Mouse (Mus musculus): ENCODE data around the gene Xrcc2. TPM values are rescaled to one million over a fixed set of nuclear protein-coding genes. Genes with fewer than 3 reads are reported as not detected.
"Not testable (repeated sequence)": the region's sequence is repeated elsewhere in the genome, so short reads cannot be mapped to it uniquely, and the experiment has no call there.

Xrcc2 gene
- 10 to 100 TPM in 1 of 2 experiments, 1 to 10 TPM in 1; 9.0 to 12.2 TPM for total RNA-seq (2021)
- long read RNA-seq, experiment 1, transcript Xrcc2-201 (3 exons, 3,247 nt) = major isoform, 5 of 5 reads
- long read RNA-seq, experiment 1, partial matches to known transcripts = 0 of 5 reads
- long read RNA-seq, experiment 1, other reads (novel, unspliced or antisense) = 0 of 5 reads
- long read RNA-seq, experiment 2, transcript Xrcc2-201 (3 exons, 3,247 nt) = major isoform, 8 of 9 reads
- long read RNA-seq, experiment 2, partial matches to known transcripts = 0 of 9 reads
- long read RNA-seq, experiment 2, other reads (novel, unspliced or antisense) = 1 of 9 reads

DNA sequence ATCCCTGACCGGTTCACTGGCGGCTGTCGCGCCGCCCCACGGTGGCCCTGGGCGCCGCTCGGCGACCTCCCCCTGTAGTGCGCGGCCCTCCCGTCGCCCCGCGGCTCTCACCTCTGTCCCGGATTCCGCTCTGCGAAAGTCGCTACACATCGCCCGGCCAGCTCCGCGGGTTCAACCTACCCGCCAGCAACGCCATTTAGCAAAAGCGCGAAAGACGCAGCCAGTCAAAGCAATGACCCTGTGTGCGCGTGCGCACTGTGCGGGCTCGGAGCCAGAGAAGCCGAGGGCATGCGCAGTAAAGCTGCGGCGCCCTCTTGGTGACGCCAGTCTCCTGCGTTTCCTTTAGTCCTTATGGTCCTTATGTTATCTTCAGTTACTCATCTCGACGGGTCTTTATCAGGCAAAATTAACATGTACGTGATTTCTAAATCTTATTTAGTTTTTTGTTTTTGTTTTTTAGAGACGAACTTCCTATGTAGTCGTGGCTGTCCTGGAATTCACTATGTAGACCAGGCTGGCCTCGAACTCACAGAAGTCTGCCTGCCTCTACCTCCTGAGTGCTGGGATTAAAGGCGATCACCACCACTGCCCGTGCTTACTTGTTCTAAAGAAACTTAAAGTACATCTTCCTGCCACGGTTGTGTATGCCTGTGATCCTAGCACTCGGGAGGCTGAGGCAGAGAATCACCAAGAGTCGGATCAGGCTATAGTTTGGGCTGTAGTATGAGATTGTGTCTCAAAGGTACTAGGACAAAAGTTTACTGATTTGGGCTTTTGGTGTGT is at the start of gene Xrcc2:
TSS of gene Xrcc2 (minus strand) at position 259 of the 783 bp plus-strand sequence.
- peak; percentile 91 to 96 for DNase-seq (ENCODE audit: low spot score in 2 of 2)

DNA sequence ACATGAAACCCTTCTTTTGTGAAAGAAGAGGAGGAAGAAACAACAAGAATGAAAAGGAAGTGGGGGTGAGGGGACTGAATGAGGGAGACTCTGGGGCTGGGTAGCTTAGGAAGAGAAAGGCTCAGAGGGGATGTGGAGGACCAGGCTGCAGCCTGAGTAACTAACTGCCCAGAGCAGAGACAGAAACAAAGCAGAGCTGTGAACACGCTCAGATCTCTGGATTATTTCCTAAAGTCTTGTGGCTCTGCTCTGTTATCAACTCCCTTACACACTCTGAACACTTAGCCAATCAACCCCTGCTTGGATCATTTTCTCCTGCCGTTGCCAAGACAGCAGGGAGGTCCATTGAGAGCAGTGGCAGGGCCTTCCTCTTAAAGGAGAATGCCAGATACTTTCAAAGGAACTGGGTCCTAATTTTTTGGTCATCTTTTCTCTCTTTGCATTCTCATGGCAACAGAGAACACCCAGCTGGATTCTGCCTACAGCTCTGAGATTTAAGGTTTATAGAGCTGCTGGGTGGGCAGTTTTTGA is 48.7 kb upstream of the Xrcc2 start:
- DNase-seq (ENCODE audit: low spot score in 2 of 2) = no peak

DNA sequence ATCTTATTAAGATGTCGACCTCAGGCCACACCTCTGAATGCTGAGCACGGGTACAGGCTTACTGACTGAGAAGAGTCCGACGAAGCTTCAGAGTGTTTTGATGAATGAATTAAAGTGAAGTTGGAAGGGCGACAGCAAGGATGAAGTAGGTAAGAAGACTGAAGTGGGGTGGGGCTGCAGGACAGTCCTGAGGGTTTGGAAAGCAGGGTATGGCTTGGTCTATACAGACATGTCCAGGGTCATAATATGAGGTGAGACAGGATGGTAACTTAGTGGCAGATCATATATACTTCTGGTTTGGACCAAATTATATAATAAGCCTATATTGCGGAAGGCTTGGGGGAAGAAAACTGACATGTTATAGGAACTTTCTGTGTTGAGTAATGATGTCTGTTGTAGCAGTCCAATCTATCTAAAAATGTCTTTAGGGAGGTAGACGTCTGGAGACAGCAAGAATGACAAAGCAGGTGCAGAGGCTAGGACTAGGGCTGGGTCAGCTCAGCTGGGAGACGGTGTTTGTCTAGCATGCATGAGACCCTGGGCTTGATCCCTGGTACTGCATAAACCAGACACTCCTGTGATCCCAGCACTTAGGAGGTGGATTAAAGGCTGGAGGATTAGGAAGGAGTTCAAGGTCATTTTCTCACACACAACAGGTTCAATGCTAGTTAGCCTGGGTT is 48.1 kb upstream of the Xrcc2 start:
- DNase-seq (ENCODE audit: low spot score in 2 of 2) = no peak

DNA sequence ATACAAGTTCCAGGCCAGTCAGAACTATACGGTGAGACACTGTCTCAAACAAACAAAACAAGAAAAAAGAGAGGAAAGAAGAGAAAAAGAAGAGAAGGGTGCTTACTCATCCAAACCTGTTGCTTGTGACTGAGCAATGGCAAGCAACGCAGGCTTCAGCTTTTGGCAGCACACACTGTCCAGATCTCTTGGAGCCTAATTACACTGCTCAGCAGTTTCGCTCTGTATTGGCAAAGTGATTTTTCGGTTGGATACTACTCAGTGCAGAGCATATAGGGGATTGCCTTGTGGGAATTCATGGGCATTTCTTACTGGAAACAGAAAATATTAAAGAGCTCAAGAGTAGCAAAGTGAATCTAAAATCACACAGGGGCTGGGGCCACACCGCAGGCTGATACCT is 47.2 kb upstream of the Xrcc2 start:
- no peak for DNase-seq (ENCODE audit: low spot score in 2 of 2)

DNA sequence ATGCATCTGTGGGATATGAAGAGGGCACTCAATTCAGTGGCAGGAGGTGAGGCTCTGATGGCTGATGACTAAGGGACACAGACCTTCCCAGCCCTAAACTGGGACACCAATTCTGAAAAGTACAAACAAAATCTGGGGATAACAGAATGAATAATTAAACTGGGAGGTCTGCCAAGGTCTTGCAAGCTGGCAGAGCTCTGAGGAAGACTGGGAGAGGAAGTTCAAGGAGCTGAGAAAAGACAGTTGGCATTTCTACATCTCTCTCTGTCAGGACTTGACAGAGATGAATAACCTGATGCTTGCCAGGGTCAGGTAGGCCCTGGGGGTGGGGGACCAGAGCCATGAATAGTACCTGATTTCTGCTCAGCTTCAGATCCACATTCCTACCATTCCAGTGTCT is 45.9 kb upstream of the Xrcc2 start:
- DNase-seq (ENCODE audit: low spot score in 2 of 2) = peak in 1 of 2 experiments; percentile 32

- DNase-seq (ENCODE audit: low spot score in 2 of 2) = no peak
Measured at GRCm38 (mm10) chr5:25748613-25749012, 43.0 kb upstream of the Xrcc2 start.

DNA sequence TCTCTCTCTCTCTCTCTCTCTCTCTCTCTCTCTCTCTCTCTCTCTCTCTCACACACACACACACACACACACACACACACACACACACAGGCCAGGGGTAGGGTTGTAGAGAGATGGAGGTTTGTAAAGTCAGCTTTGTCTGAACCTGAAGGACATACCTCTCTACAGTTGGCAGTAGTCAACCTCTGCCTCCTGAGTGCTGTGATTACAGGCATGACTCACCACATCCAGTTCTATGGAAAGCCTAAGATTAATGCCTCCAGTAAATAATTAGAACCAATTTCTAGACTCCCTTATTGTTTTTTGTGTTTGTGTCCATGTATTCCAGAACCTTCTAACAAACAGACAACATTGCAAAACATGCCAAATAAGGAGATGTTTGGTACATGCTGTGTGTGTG is 42.3 kb upstream of the Xrcc2 start:
- no peak for DNase-seq (ENCODE audit: low spot score in 2 of 2)

- DNase-seq (ENCODE audit: low spot score in 2 of 2) = not testable (repeated sequence)
Measured at GRCm38 (mm10) chr5:25738902-25739301, 33.3 kb upstream of the Xrcc2 start.

GRCm38 (mm10) chr5:25738448-25738847 is 32.8 kb upstream of the Xrcc2 start:
- no peak for DNase-seq (ENCODE audit: low spot score in 2 of 2)

- DNase-seq (ENCODE audit: low spot score in 2 of 2) = no peak
Measured at GRCm38 (mm10) chr5:25735861-25736260, 30.2 kb upstream of the Xrcc2 start.

DNA sequence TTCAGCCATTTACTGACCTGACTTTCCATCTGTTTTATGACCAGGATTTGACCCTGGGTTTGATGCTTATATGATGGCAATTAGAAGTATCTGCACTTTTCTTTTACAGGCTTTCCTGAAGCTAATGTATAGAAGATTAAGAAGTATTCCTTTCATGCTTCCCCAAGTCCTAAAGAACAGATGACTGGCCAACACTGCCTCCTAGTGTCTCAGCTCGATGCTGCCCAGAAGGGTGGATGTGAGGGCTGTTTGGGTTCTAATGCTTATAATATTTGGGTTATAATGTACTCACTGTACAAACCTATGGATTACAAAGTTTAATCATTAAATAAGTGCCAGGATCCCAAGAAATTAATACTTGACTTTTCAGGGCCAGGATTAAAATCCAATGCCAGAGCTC is 28.7 kb upstream of the Xrcc2 start:
- DNase-seq (ENCODE audit: low spot score in 2 of 2) = no peak

DNA sequence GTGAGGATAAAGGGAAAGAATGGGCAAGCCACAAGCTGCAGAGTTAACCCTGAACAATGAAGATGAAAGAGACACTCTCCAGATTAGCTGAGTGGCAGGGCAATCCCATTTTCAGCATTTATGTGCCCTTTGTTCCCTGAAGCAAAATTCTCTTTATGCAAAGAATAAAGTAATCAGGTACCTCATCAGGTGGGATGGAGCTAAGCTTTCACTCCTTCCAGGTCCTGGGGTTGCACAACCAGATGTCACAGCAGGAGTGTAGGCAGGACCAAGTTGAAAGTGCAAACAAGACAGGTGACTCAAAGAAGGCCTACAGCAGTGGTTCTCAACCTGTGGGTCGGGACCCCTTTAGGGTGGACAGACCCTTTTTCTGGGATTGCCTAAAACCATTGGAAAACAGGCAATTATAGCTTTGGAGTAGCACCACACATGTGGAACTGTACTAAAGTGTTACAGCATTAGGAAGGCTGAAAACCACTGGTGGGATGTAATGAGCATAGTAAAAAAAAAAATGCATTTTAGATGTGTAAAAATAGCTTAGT is 18.6 kb upstream of the Xrcc2 start:
- no peak for DNase-seq (ENCODE audit: low spot score in 2 of 2)

DNA sequence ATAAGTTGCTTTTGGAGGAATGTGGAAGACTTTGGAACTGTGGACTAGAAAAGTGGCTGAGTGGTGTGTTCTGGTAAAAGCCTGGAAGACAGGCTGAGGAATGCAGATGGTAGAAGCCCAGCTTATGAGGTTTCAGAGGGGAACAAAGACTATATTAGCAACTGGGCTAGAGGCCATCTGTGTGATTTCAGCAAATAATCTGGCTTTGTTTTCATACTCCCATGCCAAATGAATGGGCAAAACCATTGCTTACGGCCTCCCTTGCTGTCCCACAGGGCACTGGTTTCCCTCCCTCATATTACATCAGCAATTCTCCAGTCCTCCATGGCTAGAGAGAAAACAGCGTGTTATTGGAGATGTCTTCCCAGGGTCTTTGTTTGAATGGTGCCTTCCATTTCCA is 17.4 kb upstream of the Xrcc2 start:
- DNase-seq (ENCODE audit: low spot score in 2 of 2) = no peak

GRCm38 (mm10) chr5:25719390-25719789 is 13.8 kb upstream of the Xrcc2 start:
- no peak for DNase-seq (ENCODE audit: low spot score in 2 of 2)

DNA sequence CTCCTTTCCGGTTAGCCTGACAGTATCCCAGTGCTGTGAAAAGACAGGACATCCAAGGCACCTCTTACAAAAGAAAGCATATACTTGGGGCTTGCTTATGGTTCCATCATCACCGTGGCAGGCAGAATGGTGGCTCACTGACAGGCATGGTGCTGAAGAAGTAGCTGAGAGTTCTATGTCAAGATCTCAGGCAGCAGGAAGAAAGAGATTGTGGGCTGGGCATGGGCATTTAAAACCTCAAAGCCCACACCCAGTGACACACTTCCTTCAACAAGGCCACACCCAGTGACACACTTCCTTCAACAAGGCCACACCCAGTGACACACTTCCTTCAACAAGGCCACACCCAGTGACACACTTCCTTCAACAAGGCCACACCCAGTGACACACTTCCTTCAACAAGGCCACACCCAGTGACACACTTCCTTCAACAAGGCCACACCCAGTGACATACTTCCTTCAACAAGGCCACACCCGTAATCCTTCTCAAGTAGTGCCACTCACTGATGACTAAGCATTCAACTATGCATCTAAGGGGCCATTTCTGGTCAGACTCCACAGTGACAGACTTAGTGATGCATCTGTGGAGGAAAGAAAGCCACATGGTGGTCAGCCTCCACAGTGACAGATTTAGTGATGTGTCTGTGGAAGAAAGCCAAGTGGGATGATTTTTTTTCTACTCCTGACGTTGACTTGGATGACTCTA is 7.5 kb upstream of the Xrcc2 start:
- DNase-seq (ENCODE audit: low spot score in 2 of 2) = not testable (repeated sequence)

DNA sequence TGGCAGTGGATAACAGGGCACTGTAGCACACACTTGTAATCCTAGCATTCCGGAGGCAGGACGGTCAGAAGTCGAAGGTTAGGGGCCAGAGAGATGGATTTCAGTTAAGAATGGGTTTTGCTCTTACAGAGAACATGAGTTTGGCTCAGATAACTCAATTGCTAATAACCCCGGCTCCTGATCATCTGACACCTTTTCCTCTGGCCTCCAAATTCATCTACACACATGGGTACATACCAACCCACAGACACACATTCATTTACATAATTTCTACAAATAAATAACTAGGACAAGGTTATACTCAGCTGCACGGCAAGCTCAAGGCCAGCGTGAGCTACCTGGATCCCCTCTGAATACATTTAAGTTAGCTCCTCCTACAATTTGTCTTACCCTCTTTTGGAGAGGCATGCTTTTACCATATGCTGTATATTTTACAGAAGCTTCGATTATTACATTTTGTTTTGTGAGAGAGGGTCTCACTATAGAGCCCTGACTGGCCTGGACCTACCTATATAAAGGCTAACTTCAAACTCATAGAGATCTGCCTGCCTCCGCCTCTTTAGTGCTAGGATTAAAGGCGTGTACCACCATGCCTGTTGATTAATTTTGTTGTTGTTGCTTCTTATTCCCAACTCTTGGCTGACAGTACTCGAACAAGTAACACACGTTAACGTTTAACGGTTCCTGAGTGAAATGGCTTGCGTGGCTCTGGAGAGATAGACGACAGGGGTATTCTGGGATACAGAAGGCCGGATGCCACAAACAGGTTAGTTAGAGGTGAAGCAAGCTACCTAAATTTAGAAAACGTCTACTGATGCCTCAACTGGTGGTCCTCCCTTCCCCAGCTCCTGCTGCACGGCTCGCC is 691 bp downstream of the Xrcc2 start:
- peak in 1 of 2 experiments; percentile 3 for DNase-seq (ENCODE audit: low spot score in 2 of 2)

DNA sequence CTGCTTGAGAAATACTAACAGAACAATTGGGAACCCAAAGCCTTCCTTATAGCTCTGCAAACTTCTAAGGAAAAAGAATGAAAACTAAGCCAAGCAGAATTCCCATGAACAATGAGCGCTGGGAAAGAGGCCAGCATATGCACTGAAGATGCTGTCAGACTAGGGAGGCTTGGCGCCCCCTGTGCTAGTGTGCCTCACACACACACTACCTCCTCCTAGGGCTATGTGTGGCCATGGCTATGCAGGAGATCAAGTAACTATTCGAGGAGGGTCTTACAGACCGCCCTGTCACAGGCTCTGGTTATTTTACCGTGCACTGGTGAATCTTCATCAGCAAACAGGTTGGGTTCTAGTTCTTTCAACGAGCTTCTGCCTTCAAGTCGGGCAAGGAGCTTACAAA is 7.7 kb downstream of the Xrcc2 start:
- no peak for DNase-seq (ENCODE audit: low spot score in 2 of 2)

DNA sequence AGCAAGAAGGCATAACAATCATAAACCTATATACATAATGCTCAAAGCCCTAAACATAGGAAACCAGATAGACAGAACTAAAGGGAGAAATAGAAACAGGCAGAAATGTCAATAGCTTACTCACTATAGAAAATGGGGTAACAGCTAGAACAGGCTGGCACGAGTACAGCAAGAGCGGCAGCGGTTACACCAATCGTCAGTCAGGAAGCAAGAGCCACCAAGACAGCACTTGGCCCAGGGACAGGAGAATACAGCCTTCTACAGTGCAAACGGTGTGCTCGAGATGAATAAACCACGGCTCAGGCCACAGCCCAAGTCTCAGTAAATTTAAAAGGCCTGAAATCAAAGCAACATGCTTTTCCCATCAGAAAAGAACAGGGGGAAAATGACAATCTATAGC is 9.4 kb downstream of the Xrcc2 start:
- no peak for DNase-seq (ENCODE audit: low spot score in 2 of 2)

DNA sequence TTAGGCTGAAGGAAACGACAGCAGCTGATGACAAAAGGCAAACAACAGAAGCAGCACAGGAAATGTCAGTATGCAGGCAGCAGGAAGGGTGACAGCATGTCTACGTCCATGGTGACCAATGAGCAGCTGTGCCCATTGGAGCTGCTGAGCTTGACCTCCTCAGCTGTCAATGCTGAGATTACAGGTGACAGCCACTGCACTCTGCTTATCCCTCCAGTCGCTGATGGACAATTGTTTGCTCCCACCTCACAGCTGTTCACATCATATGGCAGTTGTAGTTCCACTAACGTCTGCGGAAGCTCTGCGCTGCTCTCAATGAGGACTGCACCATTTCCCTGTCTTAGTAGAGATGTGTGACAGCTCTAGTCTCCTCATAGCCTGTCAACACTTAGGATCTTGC is 9.8 kb downstream of the Xrcc2 start:
- no peak for DNase-seq (ENCODE audit: low spot score in 2 of 2)
